Mouse (Mus musculus) liver, embryonic 14.5 days (tissue): ENCODE measurements at regions not wholly inside any gene's neighbourhood (a gene's known extent, or its start where the extent isn't known, plus 50 kb on each side); places are given as distances from the start of the nearest gene placed in this dataset.

Experiments used
- ATAC-seq: fragments of 200-750 bp; cut with Nextera tagmentation; 2 replicates; pipeline ENCODE4 v1.8.0; 2017; ENCODE audit warnings: moderate number of reproducible peaks, mild to moderate bottlenecking, moderate library complexity; ENCODE audit not compliant: insufficient read depth
- DNase-seq, 3 experiments: peaks; one replicate each; pipeline ENCODE4 v3.0.0-alpha.2; 2012 to 2013; ENCODE audit warnings: low read depth in 3 of 3, low spot score in 3 of 3
- H3K27ac ChIP-seq: fragments of 300-500 bp; sonication (generic); 2 replicates; pipeline ENCODE4 v1.5.1; 2014; ENCODE audit warnings: moderate library complexity, mild to moderate bottlenecking, control low read depth, inconsistent platforms
- H3K27me3 ChIP-seq: fragments of 300-500 bp; sonication (generic); 2 replicates; pipeline ENCODE4 v1.6.1; 2014; ENCODE audit warnings: mild to moderate bottlenecking, low read length, moderate library complexity; ENCODE audit not compliant: control insufficient read depth, insufficient read depth
- H3K36me3 ChIP-seq: fragments of 300-500 bp; sonication (generic); replicated peaks from 2 replicates; pipeline ENCODE4 v1.6.1; 2014; ENCODE audit warnings: low read depth; ENCODE audit not compliant: control insufficient read depth, insufficient read depth
- H3K4me1 ChIP-seq, 2 experiments: fragments of 200-500 bp in 1 of 2; fragments of 300-500 bp in 1 of 2; sonication (generic) in 1 of 2; replicated peaks; 2 replicates each; pipeline ENCODE4 v1.6.1; 2012 to 2014; ENCODE audit warnings: antibody characterized with exemption in 1 of 2, inconsistent platforms in 1 of 2, low read length in 1 of 2; ENCODE audit not compliant: control insufficient read depth in 2 of 2, insufficient read depth in 2 of 2
- H3K4me2 ChIP-seq: fragments of 300-500 bp; sonication (generic); 2 replicates; pipeline ENCODE4 v1.6.1; 2014; ENCODE audit warnings: low read depth, mild to moderate bottlenecking, control low read depth, moderate library complexity
- H3K4me3 ChIP-seq, 2 experiments: fragments of 200-500 bp in 1 of 2; fragments of 300-500 bp in 1 of 2; sonication (generic) in 1 of 2; 2 replicates each; pipeline ENCODE4 v1.5.1; 2012 to 2014; ENCODE audit warnings: low read depth in 2 of 2, low read length in 2 of 2, mild to moderate bottlenecking in 2 of 2, control low read depth in 1 of 2, inconsistent platforms in 1 of 2, moderate library complexity in 1 of 2; ENCODE audit not compliant: insufficient read depth in 1 of 2
- H3K9ac ChIP-seq: fragments of 300-500 bp; sonication (generic); replicated peaks from 2 replicates; pipeline ENCODE4 v1.6.1; 2014; ENCODE audit warnings: mild to moderate bottlenecking, control low read depth, moderate library complexity
- H3K9me3 ChIP-seq: fragments of 300-500 bp; sonication (generic); 2 replicates; pipeline ENCODE4 v1.6.1; 2016; ENCODE audit warnings: low read length, mixed read lengths; ENCODE audit not compliant: control insufficient read depth
- CTCF ChIP-seq: IDR thresholded peaks from 2 replicates; pipeline ENCODE4 v1.5.1; 2016; ENCODE audit warnings: antibody characterized with exemption, low read depth, control low read depth
- EP300 ChIP-seq: IDR thresholded peaks from 2 replicates; pipeline ENCODE4 v1.6.1; 2016; ENCODE audit warnings: antibody characterized with exemption, low read depth
- WGBS: fragments of 180-500 bp; shearing (Covaris S2); extraction: QIAGEN DNeasy Blood & Tissue Kit; methylation state at CpG from one replicate; pipeline ENCODE4 v1.1.7; 2014; ENCODE audit not compliant: insufficient replicate concordance; 5-methylcytosine and 5-hydroxymethylcytosine counted together

DNA sequence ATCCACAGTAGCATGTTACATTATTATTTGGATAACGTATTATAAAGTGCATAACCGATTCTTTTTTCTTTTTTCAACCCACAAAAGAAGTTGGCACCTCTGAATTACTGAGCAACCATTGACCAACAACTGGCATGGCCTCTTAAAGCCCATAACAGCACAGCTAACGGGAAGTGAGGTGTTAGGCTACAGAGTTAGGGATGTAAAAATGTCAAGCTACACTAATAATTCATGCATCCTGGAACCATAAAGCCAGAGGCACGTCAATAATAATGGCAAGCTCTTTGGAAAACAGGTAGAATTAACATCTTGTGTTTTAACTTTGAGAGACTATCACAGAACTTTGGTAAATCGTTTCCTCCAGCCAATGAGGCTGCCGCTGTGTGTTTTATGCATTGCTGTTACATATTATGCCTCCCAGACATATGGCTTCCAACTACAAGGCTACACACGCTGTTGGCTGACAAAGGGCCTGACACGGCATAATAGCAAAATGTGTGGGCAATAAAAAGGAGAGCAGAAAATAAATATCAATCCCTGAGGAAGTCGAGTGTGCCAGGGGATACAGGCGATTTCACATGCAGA lies 89.6 kb upstream of the Dpyd start:
- H3K4me1 ChIP-seq = no peaks in the 10 kb centered on the region
- no peak overlapping the region for H3K27ac ChIP-seq
- H3K9ac ChIP-seq = no peak overlapping the region
- 56% methylated on average over 10 of the region's 10 CpGs for WGBS
- no peak overlapping the region for H3K4me2 ChIP-seq
- H3K27me3 ChIP-seq = no peaks in the 10 kb centered on the region
- ATAC-seq (no peak), DNase-seq (no peak)
- H3K36me3 ChIP-seq = no peaks in the 10 kb centered on the region
- TF ChIP-seq CTCF (no peak), EP300 (no peak)
- H3K4me3 ChIP-seq = no peak overlapping the region
- H3K9me3 ChIP-seq = no peaks in the 10 kb centered on the region

DNA sequence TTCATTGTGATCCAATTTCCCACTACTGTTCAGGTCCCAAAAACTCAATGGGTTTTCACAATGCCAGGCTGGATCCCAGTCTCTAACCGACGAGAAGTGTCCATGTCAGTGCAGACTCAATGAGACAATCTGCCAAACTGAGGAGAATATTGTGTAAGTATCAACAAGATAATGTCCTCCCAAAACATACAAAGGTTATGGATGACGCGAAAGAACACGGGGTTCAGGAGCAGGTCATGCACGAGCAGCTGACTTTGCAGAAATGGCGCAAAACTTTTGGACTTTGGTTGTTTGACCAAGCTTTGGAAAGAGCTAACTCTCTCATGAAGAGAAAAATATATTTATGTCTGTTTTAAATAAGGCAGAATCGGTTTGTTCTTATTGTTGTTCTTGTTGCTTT lies 83.9 kb upstream of the Dpyd start:
- no peaks in the 10 kb centered on the region for H3K9me3 ChIP-seq
- H3K27ac ChIP-seq = no peak overlapping the region
- H3K4me1 ChIP-seq = no peaks in the 10 kb centered on the region
- DNase-seq (no peak), ATAC-seq (no peak)
- H3K36me3 ChIP-seq = no peaks in the 10 kb centered on the region
- TF ChIP-seq EP300 (no peak), CTCF (no peak)
- 65% methylated on average over 8 of the region's 8 CpGs for WGBS
- no peaks in the 10 kb centered on the region for H3K27me3 ChIP-seq
- no peak overlapping the region for H3K4me3 ChIP-seq
- no peak overlapping the region for H3K4me2 ChIP-seq
- H3K9ac ChIP-seq = no peak overlapping the region

DNA sequence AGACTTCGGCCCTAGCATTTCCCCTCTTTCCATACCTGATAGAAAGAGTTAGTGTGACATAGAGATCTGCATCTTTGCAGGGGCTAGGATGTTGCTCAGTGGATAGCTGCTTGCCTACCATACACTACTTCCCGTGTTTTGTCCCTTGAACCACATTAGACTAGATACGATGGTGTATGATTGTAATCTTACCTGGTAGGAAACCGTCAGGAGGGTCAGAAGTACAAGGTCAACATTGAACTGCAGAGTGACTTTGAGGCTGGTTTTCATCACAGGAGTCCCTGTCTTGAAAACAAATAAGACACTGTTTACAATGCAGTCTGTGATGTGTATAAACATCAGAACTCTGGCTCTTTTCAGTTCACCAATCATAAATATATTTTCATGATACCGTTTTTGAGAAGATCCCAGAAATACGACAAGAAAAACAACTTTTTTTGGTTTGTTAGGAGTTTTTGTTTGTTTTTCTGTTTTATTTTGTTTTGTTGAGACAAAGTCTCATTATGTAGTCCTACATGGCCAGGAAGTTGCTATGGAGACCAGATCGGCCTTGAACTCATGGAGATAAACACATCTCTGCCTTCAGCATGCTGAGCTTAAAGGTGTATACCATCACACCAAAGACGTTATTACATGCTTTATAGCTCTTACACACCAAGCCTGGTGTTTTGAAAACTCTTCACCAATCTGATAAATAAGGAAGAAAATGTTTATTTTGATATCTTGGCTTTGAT lies 81.2 kb upstream of the Dpyd start:
- H3K4me3 ChIP-seq = no peak overlapping the region
- TF ChIP-seq CTCF = no peak
- TF ChIP-seq EP300 = no peak
- H3K4me1 ChIP-seq = no peaks in the 10 kb centered on the region
- H3K4me2 ChIP-seq = no peak overlapping the region
- no peak overlapping the region for H3K9ac ChIP-seq
- ATAC-seq (no peak), DNase-seq (no peak)
- H3K9me3 ChIP-seq = no peaks in the 10 kb centered on the region
- H3K27ac ChIP-seq = no peak overlapping the region
- H3K27me3 ChIP-seq = no peaks in the 10 kb centered on the region
- 58% methylated on average over 8 of the region's 8 CpGs for WGBS
- no peaks in the 10 kb centered on the region for H3K36me3 ChIP-seq

DNA sequence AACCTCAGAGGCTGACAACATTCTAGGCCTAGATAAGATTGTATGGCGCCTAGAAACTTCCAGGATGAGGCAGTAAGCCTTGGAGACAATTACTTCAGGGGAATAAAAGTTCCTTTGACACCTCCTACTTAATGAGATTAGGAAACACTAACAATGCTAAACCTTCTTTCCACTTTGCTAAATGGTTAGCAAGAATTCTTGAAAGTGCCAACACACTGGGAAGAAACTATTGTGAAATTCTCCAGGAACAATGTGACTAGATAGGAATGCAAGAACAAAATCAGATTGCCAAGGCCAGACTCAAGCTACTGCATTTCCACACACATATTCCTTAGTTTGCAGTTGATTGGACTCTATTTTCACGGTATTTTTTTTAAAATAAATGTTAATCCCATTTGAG lies 76.0 kb upstream of the Dpyd start:
- Histone ChIP-seq H3K4me3 (no peak overlapping the region), H3K27me3 (no peaks in the 10 kb centered on the region), H3K4me1 (no peaks in the 10 kb centered on the region), H3K36me3 (no peaks in the 10 kb centered on the region), H3K27ac (no peak overlapping the region), H3K4me2 (no peak overlapping the region), H3K9ac (no peak overlapping the region), H3K9me3 (no peaks in the 10 kb centered on the region)
- ATAC-seq = no peak
- TF ChIP-seq CTCF = no peak
- no peak for TF ChIP-seq EP300
- DNase-seq = no peak
- 31% methylated on average over 2 of the region's 2 CpGs for WGBS

DNA sequence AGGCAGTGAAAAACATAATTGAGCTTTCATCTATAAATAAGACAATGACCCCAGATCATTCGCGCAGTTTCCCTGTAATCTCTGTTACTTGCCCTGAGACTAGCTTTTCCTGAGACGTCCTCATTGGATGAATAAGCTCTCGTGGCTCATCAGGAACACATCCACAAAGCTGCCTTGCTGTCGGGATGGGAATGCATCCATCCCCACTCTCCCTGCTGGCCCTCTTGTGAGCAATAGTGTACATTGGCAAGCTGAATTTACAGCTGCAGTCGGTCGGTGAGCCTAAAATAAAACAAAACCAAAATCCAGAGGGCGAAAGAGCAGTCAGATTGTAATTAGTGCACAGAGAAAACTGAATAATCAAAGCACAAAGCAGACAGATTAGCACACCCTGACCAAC lies 74.5 kb upstream of the Dpyd start:
- ATAC-seq = no peak
- Histone ChIP-seq H3K4me1 (no peaks in the 10 kb centered on the region), H3K9me3 (no peaks in the 10 kb centered on the region), H3K27ac (no peak overlapping the region), H3K27me3 (no peaks in the 10 kb centered on the region), H3K4me3 (no peak overlapping the region), H3K36me3 (no peaks in the 10 kb centered on the region), H3K9ac (no peak overlapping the region), H3K4me2 (no peak overlapping the region)
- WGBS = 66% methylated on average over 8 of the region's 8 CpGs
- DNase-seq = no peak
- no peak for TF ChIP-seq EP300
- TF ChIP-seq CTCF = no peak
